Mouse (Mus musculus): ENCODE data around the gene Wdr75. TPM values are rescaled to one million over a fixed set of nuclear protein-coding genes. Genes with fewer than 3 reads are reported as not detected.

Gene Wdr75
- 10 to 100 TPM; 11.3 to 16.0 TPM for total RNA-seq (2021)
- long read RNA-seq, experiment 1, transcript Wdr75-201 (21 exons, 2,953 nt): major isoform, 13 of 16 reads
- long read RNA-seq, experiment 1, partial matches to known transcripts: 1 of 16 reads
- long read RNA-seq, experiment 1, other reads (novel, unspliced or antisense): 2 of 16 reads
- long read RNA-seq, experiment 2, transcript Wdr75-201 (21 exons, 2,953 nt): major isoform, 15 of 18 reads
- long read RNA-seq, experiment 2, partial matches to known transcripts: 1 of 18 reads
- long read RNA-seq, experiment 2, other reads (novel, unspliced or antisense): 1 of 18 reads

DNA sequence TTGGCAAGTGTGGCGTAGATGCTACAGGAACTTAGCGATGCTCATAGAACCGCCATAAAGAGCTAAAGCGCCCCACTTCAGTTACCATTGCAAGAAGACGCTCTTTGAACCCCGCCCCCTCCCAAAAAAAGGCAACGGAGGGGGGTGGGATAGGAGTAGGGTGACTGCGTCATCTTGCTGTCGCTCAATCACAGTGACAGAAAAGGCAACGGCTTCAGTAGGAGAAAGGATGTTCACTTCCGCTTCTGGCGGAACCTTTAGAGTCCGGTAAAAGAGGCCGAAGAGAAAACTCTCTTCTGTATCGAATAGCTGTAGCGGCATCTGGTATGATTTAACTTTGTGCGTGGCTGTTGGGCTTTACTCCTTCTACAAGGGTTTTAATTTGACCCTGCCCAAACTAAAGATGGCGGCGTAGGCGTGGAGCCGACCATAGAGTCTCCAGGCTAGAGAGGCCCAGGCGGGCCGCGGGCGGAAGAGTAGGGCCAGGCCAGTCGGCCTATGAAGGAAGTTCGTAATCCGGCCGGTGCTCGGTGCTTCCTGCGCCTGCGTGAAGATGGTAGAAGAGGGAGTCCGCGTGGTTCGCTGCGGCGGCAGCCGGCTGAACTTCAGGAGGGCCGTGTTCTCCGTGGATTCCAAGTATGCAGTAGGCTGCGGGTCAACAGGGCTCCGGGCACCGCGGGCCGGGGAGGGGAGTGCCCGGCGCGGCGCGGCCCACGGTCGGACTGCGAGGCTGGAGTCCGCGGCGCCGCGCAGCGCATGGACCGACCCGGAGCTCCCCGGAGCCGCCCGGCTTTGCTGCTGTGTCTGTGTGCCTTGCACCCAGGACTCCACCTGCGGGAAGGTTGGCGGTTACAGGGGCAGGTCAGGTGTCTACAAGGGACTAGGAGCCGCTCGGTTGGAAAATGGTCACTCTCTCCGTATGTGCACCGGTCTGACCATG lies at the start of gene Wdr75:
TSS of gene Wdr75 (plus strand) at position 198 of the 940 bp plus-strand sequence.
- peak; percentile 91 for DNase-seq

DNA sequence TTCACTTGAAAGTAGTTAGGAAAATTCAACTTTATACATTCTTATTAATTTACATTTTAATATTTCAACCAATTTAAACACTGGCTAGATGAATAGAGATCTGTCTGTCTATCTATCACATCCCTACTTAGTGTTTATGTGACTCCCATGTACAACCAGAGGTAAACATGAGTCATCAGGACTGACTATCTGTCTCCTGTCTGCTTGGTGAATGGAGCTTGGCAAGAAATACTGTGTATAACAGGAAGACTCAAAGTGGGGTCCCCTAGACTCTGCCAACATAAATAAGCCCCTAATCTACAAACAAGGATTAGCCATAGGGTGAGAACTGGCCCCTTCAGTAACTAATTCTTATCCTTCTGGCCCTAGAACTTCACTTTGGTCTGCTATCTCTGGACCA lies 39.1 kb upstream of the Wdr75 start:
- no peak for DNase-seq

DNA sequence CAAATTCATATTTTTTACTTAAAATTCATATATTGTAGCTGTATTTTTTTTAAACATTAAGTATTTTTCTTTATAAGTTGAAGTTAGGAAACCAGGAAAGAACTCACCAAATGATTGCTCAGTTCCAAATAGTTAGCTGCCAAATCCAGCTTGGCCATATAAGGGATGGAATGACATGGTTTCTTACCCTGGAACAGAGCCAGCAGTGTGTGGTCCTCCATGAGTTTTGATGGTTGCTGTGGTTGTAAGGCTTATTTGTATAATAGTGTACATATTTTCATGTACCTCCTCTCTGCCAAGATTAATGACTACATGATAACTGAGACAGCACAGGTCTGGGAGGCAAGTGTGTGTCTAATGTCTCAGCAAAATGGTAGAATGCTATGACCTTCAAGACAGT lies 38.3 kb upstream of the Wdr75 start:
- no peak for DNase-seq

DNA sequence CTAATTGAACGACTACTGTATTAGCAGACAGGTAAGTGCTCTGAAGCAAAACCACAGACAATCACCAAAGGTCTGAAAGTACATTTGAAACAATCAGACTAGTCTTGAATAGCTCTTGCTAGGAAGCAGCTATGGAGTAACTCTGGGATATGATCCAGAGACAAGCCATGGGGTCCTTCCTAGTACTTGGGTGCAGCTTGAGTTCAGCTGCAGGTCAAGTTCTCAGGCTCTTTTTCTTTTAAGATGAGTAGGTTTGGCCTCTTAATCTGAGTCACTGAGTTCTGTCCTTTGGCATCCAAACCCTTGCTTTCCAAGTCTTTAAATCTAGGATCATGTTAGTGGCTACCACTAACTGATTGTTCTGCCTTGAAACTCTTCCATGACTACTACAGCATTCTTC lies 37.0 kb upstream of the Wdr75 start:
- DNase-seq: no peak

DNA sequence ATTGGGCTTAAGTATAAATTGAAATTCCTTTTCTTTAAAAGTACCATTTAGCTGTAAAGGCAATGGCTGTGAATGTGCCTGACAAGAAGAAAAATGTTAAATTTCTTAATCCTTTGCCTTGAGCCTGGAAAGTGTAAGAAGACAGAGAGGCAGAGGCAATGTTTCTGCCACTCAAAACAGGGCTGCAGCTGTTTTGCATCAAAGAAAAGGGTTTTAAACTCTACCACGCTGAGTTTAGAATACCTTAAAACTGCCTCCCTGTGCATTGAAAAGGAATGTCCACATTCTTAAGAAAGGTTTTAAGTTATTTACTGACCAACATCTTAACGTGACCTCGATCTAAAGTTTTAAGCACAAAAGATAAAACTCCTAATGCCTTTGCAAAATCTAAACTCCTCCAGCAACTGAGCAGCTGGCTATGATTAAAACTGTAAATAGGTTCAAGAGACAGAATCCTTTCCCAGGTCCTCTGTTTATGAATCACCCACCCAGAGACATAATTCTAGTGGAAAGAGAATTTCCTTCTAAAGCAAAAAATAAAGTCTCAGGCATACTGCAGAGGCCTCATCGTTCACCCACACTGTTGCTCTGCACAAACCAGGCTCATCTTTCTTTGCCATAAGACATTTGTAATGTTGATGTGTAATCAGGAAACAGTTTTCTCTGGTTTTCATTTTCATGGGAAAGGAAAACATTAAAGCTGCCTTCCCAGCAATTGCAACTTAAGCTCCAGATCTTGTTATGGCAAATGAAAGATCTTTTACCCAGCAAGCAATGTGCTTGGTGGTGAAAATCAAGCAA lies 34.1 kb upstream of the Wdr75 start:
- DNase-seq: no peak

DNA sequence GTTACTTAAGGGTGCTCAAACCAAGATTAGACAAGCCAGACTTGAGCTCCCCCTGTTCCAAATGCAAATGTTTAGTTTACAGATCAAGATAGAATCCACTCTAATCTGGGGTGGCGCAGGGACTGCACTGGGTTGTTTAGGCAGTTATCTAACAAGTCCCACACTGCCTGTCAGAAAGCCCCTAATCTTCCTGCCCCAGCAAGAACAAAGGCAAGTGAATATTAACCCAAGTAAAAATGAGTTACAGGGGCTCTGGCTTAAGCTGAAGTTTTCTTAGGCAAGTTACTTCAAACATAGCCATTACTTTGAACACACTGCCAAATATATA lies 33.5 kb upstream of the Wdr75 start:
- DNase-seq: no peak

DNA sequence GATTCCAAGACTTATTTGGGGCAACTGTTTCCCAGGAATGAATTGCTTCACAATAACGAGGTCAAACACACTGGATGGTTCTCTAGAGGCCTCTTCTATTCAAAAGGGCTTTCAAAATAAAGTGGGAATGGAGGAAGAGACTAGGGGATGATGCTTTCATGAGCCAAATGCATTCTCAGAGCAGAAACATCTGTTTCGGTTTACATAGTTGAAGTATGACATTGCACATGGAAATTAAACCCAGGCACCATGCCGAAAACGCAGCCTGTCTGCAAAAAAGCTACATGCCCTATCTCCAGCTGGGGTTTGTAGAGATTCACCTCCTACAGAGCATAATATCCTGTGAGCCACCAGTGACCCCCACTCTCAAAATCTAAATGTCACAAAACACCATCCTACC lies 29.3 kb upstream of the Wdr75 start:
- DNase-seq: peak; percentile 42

DNA sequence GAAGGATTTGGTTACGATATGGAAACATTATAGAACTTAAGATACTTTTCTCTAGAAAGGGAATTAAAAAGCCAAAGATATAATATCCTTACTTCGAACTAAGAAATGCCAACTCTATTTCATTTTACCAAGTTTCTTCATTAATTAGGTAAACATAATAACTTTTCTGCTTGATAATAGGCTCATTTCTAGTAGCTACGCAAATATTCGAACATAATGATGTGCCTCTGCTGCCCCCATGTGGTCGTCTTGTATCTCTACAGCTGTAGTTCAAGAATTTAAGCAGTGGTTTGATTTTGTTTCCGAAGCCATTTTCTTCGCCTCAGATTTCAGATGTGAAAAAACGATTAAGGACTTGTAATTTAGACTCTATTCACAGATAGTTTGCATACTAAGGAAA lies 28.8 kb upstream of the Wdr75 start:
- peak; percentile 53 for DNase-seq

DNA sequence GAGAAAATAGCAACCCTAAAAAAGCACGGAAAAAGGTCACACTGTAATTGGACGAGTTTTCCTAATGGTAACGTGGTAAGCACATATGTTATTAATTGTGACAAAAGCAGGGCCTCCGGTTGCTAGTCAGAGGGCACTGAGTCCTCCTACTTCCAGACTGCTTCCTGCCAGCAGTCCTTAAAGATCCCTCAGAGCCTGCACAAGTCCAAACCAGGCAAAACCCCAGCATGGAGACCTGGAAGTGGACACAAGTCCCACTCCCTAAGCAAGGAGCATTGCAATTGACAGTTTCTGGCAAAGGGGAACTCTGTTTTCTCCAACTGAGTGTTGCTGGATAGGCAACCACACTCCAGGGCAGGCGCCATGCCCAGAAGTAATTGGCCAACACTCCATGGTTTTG lies 27.4 kb upstream of the Wdr75 start:
- peak; percentile 64 for DNase-seq

DNA sequence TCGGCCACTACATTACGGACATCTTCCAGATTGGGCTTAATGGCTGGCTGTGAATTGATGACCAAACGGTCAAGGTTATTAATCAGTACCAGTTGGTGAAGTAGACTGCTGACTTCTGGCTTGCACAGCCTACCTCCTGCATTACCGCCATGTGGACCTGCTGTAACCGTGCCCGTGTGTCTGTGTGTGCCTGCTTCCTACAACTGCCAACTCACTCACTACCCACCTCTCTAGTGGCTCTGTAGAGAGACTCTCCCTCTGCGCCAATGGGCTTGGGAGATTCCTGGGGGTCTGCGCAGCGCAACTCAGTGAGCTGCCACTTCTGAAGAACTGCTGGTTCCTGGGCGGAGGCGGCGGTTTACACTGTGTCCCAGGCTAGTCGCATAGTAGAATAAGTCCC lies 25.6 kb upstream of the Wdr75 start:
- no peak for DNase-seq

DNA sequence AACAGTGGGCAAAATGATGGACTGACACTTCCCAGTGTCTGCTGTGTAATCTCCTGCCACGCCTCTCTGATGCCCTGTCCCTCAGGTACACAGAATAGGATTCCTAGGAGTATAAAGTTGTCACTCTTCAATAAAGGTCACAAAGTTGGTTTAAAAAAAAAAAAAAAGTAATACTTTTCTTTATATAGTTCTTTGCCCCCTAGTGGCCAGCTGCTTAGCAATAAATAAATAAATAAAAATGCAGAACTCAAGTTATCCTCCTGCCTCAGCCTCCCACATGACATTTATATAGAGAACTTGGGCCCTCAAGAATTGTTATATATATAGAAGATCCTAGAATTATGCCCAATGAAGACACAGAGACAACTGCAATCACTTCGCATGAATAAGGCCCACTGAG lies 24.9 kb upstream of the Wdr75 start:
- DNase-seq: no peak

DNA sequence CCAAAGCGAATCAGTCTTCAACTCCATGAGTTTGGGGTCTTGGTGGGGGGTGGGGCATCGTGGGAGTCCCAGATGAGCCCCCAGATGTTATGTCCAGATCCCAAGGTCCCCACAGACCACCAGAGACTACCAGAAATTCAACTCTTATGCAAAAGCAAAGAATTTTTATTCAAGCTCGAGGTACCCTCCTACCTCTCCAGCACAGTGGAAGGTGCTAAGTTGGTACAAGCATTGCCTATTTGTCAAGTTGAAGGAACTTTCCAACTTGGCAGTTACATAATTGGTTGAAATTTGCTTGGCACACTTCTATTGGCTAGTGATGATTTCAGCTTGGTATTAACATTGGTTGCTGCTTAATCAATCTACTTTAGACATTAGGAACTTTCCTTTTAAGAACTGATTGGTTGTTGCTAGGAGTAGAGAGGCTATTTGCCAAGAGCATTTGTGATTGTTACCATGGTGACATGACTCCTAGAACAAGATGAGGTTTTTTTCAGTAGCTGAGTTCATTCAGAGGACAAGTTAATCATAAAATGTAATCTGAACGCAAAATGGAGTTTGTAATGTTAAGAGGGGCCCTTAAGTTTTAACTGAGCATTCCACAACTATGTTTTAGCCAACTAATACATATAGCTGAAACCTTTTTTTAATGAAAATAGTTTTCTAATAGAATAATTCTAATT lies 14.2 kb upstream of the Wdr75 start:
- no peak for DNase-seq

DNA sequence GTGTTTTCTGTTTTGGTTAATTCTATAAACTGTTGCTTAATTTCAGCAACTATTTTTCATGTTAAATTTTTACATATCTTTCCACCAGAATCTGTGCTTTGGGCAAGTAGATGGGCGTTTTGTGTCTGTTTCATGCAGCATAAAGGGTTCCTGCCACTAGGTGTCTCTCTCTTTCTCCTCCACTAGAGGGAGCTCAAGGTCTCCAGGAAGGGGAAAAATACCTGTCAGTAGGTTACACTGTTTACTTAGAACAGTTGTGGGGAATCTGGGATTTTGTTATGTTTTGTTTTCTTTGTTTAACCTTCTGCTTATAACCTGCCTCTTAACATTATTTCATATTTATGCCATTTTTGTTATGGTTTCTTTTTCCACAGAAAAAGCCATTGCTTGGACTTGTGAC lies 21.9 kb downstream of the Wdr75 start:
- DNase-seq: no peak

DNA sequence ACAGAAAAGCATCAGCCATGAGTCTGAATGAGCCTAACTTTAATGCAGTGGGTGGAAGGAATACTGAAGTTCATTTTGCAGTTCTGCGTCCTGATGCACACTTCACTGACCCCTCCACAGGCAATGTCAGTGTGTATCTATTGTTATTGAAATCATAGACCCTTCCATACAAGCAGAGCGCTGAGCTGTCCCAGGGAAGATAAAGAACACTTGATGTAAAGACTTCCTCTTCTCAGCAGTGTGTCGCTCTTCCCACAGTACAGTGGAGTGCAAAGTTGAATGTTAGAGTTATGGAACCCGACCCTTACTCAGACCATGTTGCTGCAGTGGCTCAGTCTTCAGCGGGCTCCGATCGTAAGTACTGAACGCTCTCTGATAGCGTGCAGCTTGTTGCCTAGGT lies 23.6 kb downstream of the Wdr75 start:
- no peak for DNase-seq

DNA sequence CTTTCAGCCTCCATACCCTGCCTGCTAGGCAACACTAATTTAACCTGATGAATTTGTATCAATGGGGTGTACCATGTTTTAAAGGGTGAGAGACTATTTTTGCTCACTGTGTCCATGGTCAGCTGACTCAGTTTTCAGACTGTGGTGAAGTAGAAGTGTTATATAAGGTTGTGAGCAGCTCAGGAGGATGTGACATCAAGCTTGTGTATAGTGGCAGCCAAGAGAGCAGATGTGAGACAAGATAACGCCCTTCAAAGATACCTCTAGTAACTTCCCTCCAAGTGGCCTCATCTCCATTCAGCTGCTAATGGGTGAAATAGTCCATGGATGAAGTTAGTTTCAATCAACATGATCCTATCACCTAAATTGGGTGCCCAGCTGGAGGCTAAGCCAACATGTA lies 29.5 kb downstream of the Wdr75 start:
- DNase-seq: no peak

DNA sequence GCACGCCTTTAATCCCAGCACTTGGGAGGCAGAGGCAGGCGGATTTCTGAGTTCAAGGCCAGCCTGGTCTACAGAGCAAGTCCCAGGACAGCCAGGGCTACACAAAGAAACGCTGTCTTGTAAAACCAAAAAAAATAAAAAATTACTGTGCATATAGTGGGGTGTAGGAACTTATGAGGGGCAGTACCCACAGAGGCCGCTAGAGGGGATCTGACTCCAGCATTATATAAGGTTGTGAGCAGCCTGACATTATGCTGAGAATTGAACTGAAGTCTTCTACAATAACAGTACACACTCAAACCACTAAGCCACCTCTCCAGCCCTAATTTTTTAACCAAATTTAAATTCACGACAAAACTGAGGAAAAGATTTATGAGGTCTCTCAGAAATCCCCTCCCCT lies 30.2 kb downstream of the Wdr75 start:
- peak; percentile 14 for DNase-seq

DNA sequence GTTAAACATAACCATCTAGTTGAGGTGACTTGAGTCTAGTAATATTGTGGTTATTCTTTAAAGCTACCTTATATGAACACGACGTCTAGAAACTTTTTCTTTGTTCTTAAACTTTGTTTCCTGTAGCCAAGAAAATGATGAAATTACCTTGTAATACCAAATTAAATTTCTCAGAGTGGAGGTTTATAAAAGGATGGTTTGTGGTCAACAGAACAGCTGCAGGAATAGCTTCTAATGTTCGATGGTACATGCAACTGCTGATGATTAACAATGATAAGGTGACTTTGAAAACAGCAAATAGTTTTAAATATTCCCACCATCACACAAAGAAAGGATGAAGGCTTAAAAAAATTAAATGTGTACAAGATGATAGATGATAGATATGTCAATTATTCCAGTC lies 30.7 kb downstream of the Wdr75 start:
- no peak for DNase-seq

DNA sequence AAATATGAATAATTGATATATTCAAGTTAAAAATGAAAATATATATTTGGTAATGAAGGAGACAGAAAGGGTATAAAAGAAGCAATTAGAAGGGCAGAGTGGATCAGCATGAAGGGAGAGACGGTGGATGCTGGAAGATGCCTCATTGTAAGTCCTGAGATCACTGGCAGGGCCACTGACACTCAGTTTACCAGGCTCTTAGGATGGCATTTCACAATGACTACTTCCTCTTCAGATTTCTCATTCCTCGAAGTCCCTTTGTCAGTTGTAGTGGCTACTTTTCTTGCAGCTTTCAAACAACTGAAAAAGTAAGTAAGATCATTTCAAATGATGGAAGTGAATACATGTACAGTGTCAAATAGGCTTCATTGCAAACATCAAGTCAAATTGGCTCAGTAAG lies 31.2 kb downstream of the Wdr75 start:
- no peak for DNase-seq

DNA sequence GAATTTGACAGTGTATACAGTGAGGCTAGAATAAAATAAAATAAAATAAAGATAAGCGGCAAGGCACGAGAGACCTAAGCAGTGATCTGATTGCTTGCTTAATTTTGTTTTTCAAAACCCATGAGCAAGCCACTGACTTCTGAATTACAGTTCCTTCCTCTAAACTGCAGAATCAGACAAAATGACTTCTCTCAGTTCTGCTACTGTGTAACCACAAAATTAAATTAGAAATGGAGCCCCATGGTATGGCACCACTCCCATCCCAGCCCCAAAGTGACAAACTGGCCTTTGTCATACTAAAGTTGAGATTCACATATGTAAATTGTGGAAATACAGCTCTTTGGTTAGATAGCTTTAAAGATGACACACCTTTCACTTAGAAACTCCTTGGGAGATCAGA lies 31.8 kb downstream of the Wdr75 start:
- DNase-seq: no peak

DNA sequence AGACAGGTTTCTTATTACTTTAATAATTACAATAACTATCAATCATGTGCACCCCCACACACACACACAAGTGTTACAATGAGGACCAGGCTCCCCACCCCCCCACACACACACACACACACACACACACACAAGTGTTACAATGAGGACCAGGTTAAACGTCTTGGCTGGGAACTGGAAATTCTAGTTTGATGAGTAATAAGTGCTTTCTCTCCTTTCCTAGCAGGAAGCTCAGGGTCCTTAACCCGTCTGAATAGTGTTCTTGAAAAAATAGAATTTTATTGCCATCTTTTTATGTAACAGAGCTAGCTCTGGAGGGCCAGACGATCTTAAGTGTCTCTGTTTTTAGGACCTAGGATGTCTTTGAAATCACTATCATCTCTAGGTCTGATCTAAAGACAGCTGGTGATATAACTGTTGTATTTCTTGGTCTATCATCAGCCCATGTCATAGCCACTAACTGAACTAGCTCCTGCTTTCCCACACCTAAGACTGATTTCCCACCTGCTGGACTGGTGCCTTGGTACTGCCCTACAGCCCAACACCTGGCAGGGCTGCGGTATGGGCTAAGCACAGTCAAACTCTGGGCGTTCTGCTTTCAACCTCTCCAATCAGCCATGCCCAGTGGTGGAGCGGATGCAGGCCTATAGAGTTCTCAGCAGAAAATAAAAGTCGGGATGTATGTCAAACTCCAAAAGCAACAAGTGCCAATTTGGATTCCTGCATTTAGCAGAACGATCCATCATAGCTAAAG lies 35.7 kb downstream of the Wdr75 start:
- DNase-seq: no peak

DNA sequence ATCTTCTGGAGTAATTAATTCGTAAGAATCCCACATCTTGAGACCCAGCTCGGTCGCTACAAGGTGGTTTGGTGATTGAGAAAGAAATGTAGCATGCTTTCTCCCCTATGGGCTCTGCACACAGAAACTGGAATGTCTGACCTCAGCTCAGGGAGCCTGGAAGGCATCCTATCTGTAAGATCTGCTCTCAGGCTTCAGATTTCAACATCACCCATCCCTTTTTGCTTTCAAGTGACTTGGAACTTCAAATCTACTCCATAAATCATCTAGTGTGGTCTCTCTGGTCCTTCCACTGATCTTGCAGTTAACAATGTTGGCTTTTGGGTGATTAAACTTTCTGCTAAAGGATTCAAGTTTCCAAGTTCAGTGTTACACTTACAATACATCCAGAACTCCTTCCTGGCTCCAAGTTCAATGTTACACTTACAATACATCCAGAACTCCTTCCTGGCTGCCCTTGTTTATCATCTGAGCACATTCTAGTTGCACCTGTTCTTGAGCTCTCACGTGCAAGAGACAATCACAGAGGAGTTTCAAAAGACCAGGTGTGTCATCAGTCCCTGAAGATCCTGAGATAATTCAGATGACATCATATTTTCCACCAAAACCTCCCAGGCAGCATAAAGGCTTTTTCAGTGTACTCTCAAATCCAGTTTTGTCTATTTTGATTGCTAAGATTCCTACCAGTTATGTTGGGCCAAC lies 40.5 kb downstream of the Wdr75 start:
- DNase-seq: no peak

All from gastrocnemius, postnatal 25 days (tissue).